Mouse (Mus musculus) testis, adult 2 months (tissue): ENCODE data around the gene Slc9a8. TPM values are rescaled to one million over a fixed set of nuclear protein-coding genes. Genes with fewer than 3 reads are reported as not detected.

Source experiments
- H3K27ac ChIP-seq: fragments of 200-500 bp; 2 replicates; pipeline ENCODE4 v1.5.1; 2012; ENCODE audit warnings: low read depth, low read length; ENCODE audit not compliant: control insufficient read depth, insufficient read depth
- H3K27me3 ChIP-seq: fragments of 200-500 bp; 2 replicates; pipeline ENCODE4 v1.6.1; 2012; ENCODE audit warnings: mild to moderate bottlenecking, low read length, moderate library complexity; ENCODE audit not compliant: control insufficient read depth, insufficient read depth
- H3K36me3 ChIP-seq: fragments of 200-500 bp; 2 replicates; pipeline ENCODE4 v1.6.1; 2012; ENCODE audit warnings: mild to moderate bottlenecking, low read length; ENCODE audit not compliant: control insufficient read depth, insufficient read depth
- H3K4me1 ChIP-seq: fragments of 200-500 bp; 2 replicates; pipeline ENCODE4 v1.6.1; 2012; ENCODE audit warnings: low read length; ENCODE audit not compliant: control insufficient read depth, insufficient read depth
- H3K4me3 ChIP-seq: fragments of 200-500 bp; 2 replicates; pipeline ENCODE4 v1.5.1; 2012; ENCODE audit warnings: low read depth, mild to moderate bottlenecking, low read length, moderate library complexity, mixed read lengths; ENCODE audit not compliant: control insufficient read depth
- CTCF ChIP-seq: fragments of 200-500 bp; IDR thresholded peaks from 2 replicates; pipeline ENCODE4 v1.5.1; 2012; ENCODE audit warnings: low read depth, mild to moderate bottlenecking, inconsistent platforms, low read length, moderate library complexity; ENCODE audit not compliant: control insufficient read depth, insufficient read depth, insufficient replicate concordance
- POLR2A ChIP-seq: fragments of 200-500 bp; IDR thresholded peaks from 2 replicates; pipeline ENCODE4 v1.6.1; 2012; ENCODE audit warnings: low read depth, mild to moderate bottlenecking, inconsistent platforms, low read length, moderate library complexity; ENCODE audit not compliant: control insufficient read depth
- polyA plus RNA-seq: library from polyadenylated mRNA; depleted of rRNA; stranded (reverse); fragments of >200 nt; gene quantifications from 2 replicates; pipeline ENCODE4 v1.2.3, GENCODE M21; 2012

Gene Slc9a8
- polyA plus RNA-seq, 1 experiment, result 63.4 TPM

- H3K27me3 ChIP-seq, result no peaks in the 10 kb centered on the region
- no peak overlapping the region for H3K4me3 ChIP-seq
- no peaks in the 10 kb centered on the region; the same call in none of the 2 replicates for H3K36me3 ChIP-seq
- TF ChIP-seq POLR2A (no peak), CTCF (no peak)
- H3K27ac ChIP-seq, result no peak overlapping the region
- H3K4me1 ChIP-seq, result peaks cover 3% of the 10 kb centered on the region
These were observed 85.2 kb downstream of the Slc9a8 start for GRCm38 (mm10) chr2:167506546-167507260.

GRCm38 (mm10) chr2:167507719-167508385, 86.3 kb downstream of the Slc9a8 start:
- H3K36me3 ChIP-seq, result no peaks in the 10 kb centered on the region; the same call in none of the 2 replicates
- H3K4me3 ChIP-seq, result no peak overlapping the region
- no peak for TF ChIP-seq CTCF
- no peaks in the 10 kb centered on the region for H3K27me3 ChIP-seq
- H3K27ac ChIP-seq, result no peak overlapping the region
- H3K4me1 ChIP-seq, result peaks cover 3% of the 10 kb centered on the region

GRCm38 (mm10) chr2:167508569-167508968, 87.1 kb downstream of the Slc9a8 start:
- Histone ChIP-seq H3K27me3 (no peaks in the 10 kb centered on the region), H3K4me1 (peaks cover 3% of the 10 kb centered on the region), H3K36me3 (no peaks in the 10 kb centered on the region; the same call in none of the 2 replicates), H3K27ac (no peak overlapping the region), H3K4me3 (no peak overlapping the region)
- TF ChIP-seq CTCF, result no peak
- no peak for TF ChIP-seq POLR2A

- no peaks in the 10 kb centered on the region for H3K27me3 ChIP-seq
- TF ChIP-seq CTCF (no peak), POLR2A (no peak)
- no peaks in the 10 kb centered on the region for H3K4me1 ChIP-seq
- H3K27ac ChIP-seq, result no peak overlapping the region
- H3K4me3 ChIP-seq, result no peak overlapping the region
- no peaks in the 10 kb centered on the region; the same call in none of the 2 replicates for H3K36me3 ChIP-seq
These were observed 89.0 kb downstream of the Slc9a8 start for GRCm38 (mm10) chr2:167510485-167510884.

GRCm38 (mm10) chr2:167512365-167512764, 90.9 kb downstream of the Slc9a8 start:
- H3K27ac ChIP-seq, result no peak overlapping the region
- H3K4me3 ChIP-seq, result no peak overlapping the region
- TF ChIP-seq CTCF (no peak), POLR2A (no peak)
- no peaks in the 10 kb centered on the region; the same call in 1 of the 2 replicates for H3K36me3 ChIP-seq
- no peaks in the 10 kb centered on the region for H3K4me1 ChIP-seq
- no peaks in the 10 kb centered on the region for H3K27me3 ChIP-seq

GRCm38 (mm10) chr2:167512970-167513369, 91.5 kb downstream of the Slc9a8 start:
- TF ChIP-seq CTCF (no peak), POLR2A (no peak)
- no peaks in the 10 kb centered on the region; the same call in 1 of the 2 replicates for H3K36me3 ChIP-seq

GRCm38 (mm10) chr2:167514641-167515040, 93.1 kb downstream of the Slc9a8 start:
- Histone ChIP-seq H3K27ac (no peak overlapping the region), H3K27me3 (no peaks in the 10 kb centered on the region), H3K4me3 (no peak overlapping the region), H3K36me3 (no peaks in the 10 kb centered on the region; the same call in 1 of the 2 replicates), H3K4me1 (no peaks in the 10 kb centered on the region)
- TF ChIP-seq CTCF (no peak), POLR2A (no peak)

More at GRCm38 (mm10) chr2:167512970-167513369, 91.5 kb downstream of the Slc9a8 start:
- H3K4me1 ChIP-seq, result no peaks in the 10 kb centered on the region
- no peaks in the 10 kb centered on the region for H3K27me3 ChIP-seq
- no peak overlapping the region for H3K4me3 ChIP-seq
- no peak overlapping the region for H3K27ac ChIP-seq
